Mouse (Mus musculus): ENCODE data around the gene Plac8. TPM values are rescaled to one million over a fixed set of nuclear protein-coding genes. Genes with fewer than 3 reads are reported as not detected.

Gene Plac8
- polyA plus RNA-seq (2014; fragmentation: Illumina TruSeq; extraction: RNeasy Lipid Tissue Mini Kit (QIAGEN cat#74804); ENCODE audit: low read depth, low replicate concordance): 604 TPM

GRCm38 (mm10) chr5:100572069-100572468 is at the start of gene Plac8:
Plac8 (minus strand) TSS chr5:100572245.

GRCm38 (mm10) chr5:100518049-100519026 is 53.7 kb downstream of the Plac8 start, which contains the start of gene Cops4:
Cops4 (plus strand) TSS chr5:100518309.

Other genes starting within 250 kb of the Plac8 start
- gene Sec31a, start 156.0 kb downstream of the Plac8 start, polyA plus RNA-seq (2014; fragmentation: Illumina TruSeq; extraction: RNeasy Lipid Tissue Mini Kit (QIAGEN cat#74804); ENCODE audit: low read depth, low replicate concordance): 271 TPM
- 42.5 TPM for gene Lin54, start 71.6 kb downstream of the Plac8 start, polyA plus RNA-seq (2014; fragmentation: Illumina TruSeq; extraction: RNeasy Lipid Tissue Mini Kit (QIAGEN cat#74804); ENCODE audit: low read depth, low replicate concordance)
- 82.0 TPM for gene Cops4, start 53.9 kb downstream of the Plac8 start, polyA plus RNA-seq (2014; fragmentation: Illumina TruSeq; extraction: RNeasy Lipid Tissue Mini Kit (QIAGEN cat#74804); ENCODE audit: low read depth, low replicate concordance)
- 18.2 TPM for gene Coq2, start 102.9 kb upstream of the Plac8 start, polyA plus RNA-seq (2014; fragmentation: Illumina TruSeq; extraction: RNeasy Lipid Tissue Mini Kit (QIAGEN cat#74804); ENCODE audit: low read depth, low replicate concordance)
- 22.9 TPM for gene Hpse, start 147.5 kb upstream of the Plac8 start, polyA plus RNA-seq (2014; fragmentation: Illumina TruSeq; extraction: RNeasy Lipid Tissue Mini Kit (QIAGEN cat#74804); ENCODE audit: low read depth, low replicate concordance)
- gene Helq, start 226.4 kb upstream of the Plac8 start, polyA plus RNA-seq (2014; fragmentation: Illumina TruSeq; extraction: RNeasy Lipid Tissue Mini Kit (QIAGEN cat#74804); ENCODE audit: low read depth, low replicate concordance): 12.1 TPM
- gene Mrps18c, start 226.4 kb upstream of the Plac8 start, polyA plus RNA-seq (2014; fragmentation: Illumina TruSeq; extraction: RNeasy Lipid Tissue Mini Kit (QIAGEN cat#74804); ENCODE audit: low read depth, low replicate concordance): 197 TPM
- gene Abraxas1, start 248.7 kb upstream of the Plac8 start, polyA plus RNA-seq (2014; fragmentation: Illumina TruSeq; extraction: RNeasy Lipid Tissue Mini Kit (QIAGEN cat#74804); ENCODE audit: low read depth, low replicate concordance): 43.2 TPM